In genomic region chr9:87127046-87127445, GRCm38 (mm10) we compare ENCODE assay signal across 10 mouse cellular contexts. TPM values are rescaled to one million over a fixed set of nuclear protein-coding genes. Genes with fewer than 3 reads are reported as not detected.
DNase-seq lines count a peak whose midpoint lies in the region; ATAC-seq and TF ChIP-seq lines count a peak whose summit lies in the region.
"Not testable (repeated sequence)": the region's sequence is repeated elsewhere in the genome, so short reads cannot be mapped to it uniquely, and the experiment has no call there.
"Had no signal": no experiment of that assay in that cellular context is flagged by ENCODE, and none has a peak within 500 bp of the region (broad histone marks: within the 10 kb centered on the region; RNA-seq: fewer than 3 reads in every experiment).

No protein-coding gene starts in this region.

- ATAC-seq in granulocyte monocyte progenitor cell, adult 5-6 weeks (replicated peaks; ENCODE audit: poor library complexity, severe bottlenecking) = peak; percentile 63
- ATAC-seq in megakaryocyte, adult 5-6 weeks (ENCODE audit: poor library complexity, severe bottlenecking) = peak; percentile 45; the same call in 1 of the 2 replicates
- 0 out of 2 replicates have a peak, but pooled peaks have one; percentile 31 for ATAC-seq in megakaryocyte progenitor cell, adult 5-6 weeks (replicated peaks; ENCODE audit: poor library complexity)

- not testable (repeated sequence) for TF ChIP-seq RAD21 in CH12.LX (IDR thresholded peaks at IDR 0.05; ENCODE audit: low read depth, low read length)

- H3K27me3 ChIP-seq in CH12.LX (replicated peaks) = not testable (repeated sequence)

- H3K36me3 ChIP-seq in CH12.LX (replicated peaks in 1 of 2; ENCODE audit: control insufficient read depth in 1 of 2, insufficient read depth in 1 of 2, low read length in 1 of 2) = not testable (repeated sequence)

- not testable (repeated sequence) for H3K4me3 ChIP-seq in CH12.LX (replicated peaks in 1 of 3; ENCODE audit: low read depth in 2 of 3, low read length in 2 of 3, poor library complexity in 1 of 3)

- DNase-seq in CH12.LX (ENCODE audit: extremely low read depth) = not testable (repeated sequence)
- DNase-seq in heart, adult 11 months = peak; percentile 63
- DNase-seq in layer of hippocampus, adult 11-12 months (ENCODE audit: low spot score) = peak; percentile 1

- not testable (repeated sequence) for TF ChIP-seq POLR2A in CH12.LX (IDR thresholded peaks at IDR 0.05; ENCODE audit: low read depth, low read length)

- not testable (repeated sequence) for H3K9ac ChIP-seq in CH12.LX (ENCODE audit: insufficient read depth, low read depth)

- H3K4me1 ChIP-seq in CH12.LX (ENCODE audit: control insufficient read depth in 1 of 2, insufficient read depth in 2 of 2) = not testable (repeated sequence)

- not testable (repeated sequence) for H3K27ac ChIP-seq in CH12.LX (ENCODE audit: insufficient read depth, low read depth)

- not testable (repeated sequence) for TF ChIP-seq EP300 in CH12.LX (IDR thresholded peaks at IDR 0.05; ENCODE audit: low read length)

- dilution Hi-C loops in CH12.LX (cut with MboI; ENCODE audit: extremely low pct_ligation_motif_present, extremely low pct_unique_long_range_greater_than_20kb, low sequenced_read_pairs) = not testable (repeated sequence)

- in situ Hi-C loops in CH12.LX (cut with MboI; ENCODE audit: low pct_ligation_motif_present, low pct_unique_long_range_greater_than_20kb, low sequenced_read_pairs) = not testable (repeated sequence)

- H3K9me3 ChIP-seq in CH12.LX (replicated peaks; ENCODE audit: low read length) = not testable (repeated sequence)

- not testable (repeated sequence) for TF ChIP-seq CTCF in CH12.LX (conservative IDR thresholded peaks at IDR 0.05 in 1 of 2, IDR thresholded peaks at IDR 0.05 in 1 of 2; ENCODE audit: low read depth in 2 of 2, low read length in 2 of 2)

- not testable (repeated sequence) for H3K79me2 ChIP-seq in CH12.LX (replicated peaks; ENCODE audit: control insufficient read depth, extremely low read depth, insufficient read depth, poor library complexity, severe bottlenecking)

- H3K4me2 ChIP-seq in CH12.LX (ENCODE audit: insufficient read depth, low read depth, poor library complexity, severe bottlenecking) = peak overlapping the region; percentile 75; the same call in 1 of the 2 replicates

RNA-seq across cellular contexts. Expression of gene Mrap2, which starts 17.1 kb away (rescaled TPM):
- total RNA-seq in CH12.LX (2012; rRNA removed) (not detected in 2 replicates), CH12.LX (2014; rRNA removed) (not detected in 2 replicates)
- not detected in 2 replicates for polyA plus RNA-seq in CH12.LX (2012; ENCODE audit: insufficient read length, low read depth)
- total RNA-seq in granulocyte monocyte progenitor cell, adult 5-6 weeks (2014; fragmentation: Nextera tagmentation) = not detected in 2 replicates
- total RNA-seq in granulocyte monocyte progenitor cell, adult 5-6 weeks (2017) = not detected in 2 replicates
- total RNA-seq in megakaryocyte, adult 5-6 weeks (2015) = not detected in 2 replicates
- not detected in 2 replicates for total RNA-seq in megakaryocyte, adult 5-6 weeks (2017)
- not detected in 2 replicates for total RNA-seq in megakaryocyte progenitor cell, adult 5-6 weeks (2015)
- total RNA-seq in megakaryocyte progenitor cell, adult 5-6 weeks (2017) = not detected in 2 replicates
- total RNA-seq: ES-E14, G1E, MEL had no signal
- polyA plus RNA-seq: G1E, Patski had no signal
